Comparison of ENCODE assay signal across 10 mouse cellular contexts in the genomic region with DNA sequence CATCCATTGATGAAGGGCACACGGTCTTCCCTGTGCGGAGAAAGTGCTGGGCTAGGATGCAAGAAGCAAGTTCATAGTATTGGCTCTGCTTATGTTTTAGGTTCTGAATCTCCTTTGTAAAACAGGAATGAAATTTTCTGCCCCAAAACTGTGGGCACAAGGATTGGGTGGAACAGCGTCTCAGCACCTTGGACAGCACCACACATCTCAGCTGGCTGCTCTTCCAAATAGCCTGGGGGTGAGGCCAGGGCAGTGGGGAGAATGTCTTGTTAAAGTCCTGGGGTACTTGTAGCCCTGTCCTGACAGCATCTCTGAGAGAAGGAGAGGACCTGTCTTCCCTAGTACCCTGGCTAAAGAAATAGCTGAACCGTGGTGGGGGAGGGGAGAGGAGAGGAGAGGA.
DNase-seq lines count a peak whose midpoint lies in the region; ATAC-seq and TF ChIP-seq lines count a peak whose summit lies in the region.
"Had no signal": no experiment of that assay in that cellular context is flagged by ENCODE, and none has a peak within 500 bp of the region (broad histone marks: within the 10 kb centered on the region; RNA-seq: fewer than 3 reads in every experiment).

No protein-coding gene starts in this region.

- no peaks in the 10 kb centered on the region for H3K36me3 ChIP-seq in forebrain, embryonic 10.5 days (replicated peaks)
- H3K36me3 ChIP-seq in forebrain, postnatal 0 days (ENCODE audit: insufficient read depth), result no peaks in the 10 kb centered on the region
- H3K36me3 ChIP-seq in midbrain, embryonic 10.5 days, result no peaks in the 10 kb centered on the region
- H3K36me3 ChIP-seq in midbrain, embryonic 16.5 days (ENCODE audit: control insufficient read depth, insufficient read depth, low read length), result no peaks in the 10 kb centered on the region
- H3K36me3 ChIP-seq in intestine, embryonic 15.5 days, result no peaks in the 10 kb centered on the region
- H3K36me3 ChIP-seq: heart, embryonic 12.5 days; limb, embryonic 15.5 days had no signal

- H3K27ac ChIP-seq in forebrain, embryonic 10.5 days, result no peak overlapping the region
- no peak overlapping the region for H3K27ac ChIP-seq in forebrain, postnatal 0 days (ENCODE audit: low read depth, low read length)
- H3K27ac ChIP-seq in midbrain, embryonic 10.5 days (replicated peaks), result no peak overlapping the region
- H3K27ac ChIP-seq in midbrain, embryonic 16.5 days (ENCODE audit: low read length), result no peak overlapping the region
- H3K27ac ChIP-seq in intestine, embryonic 15.5 days, result no peak overlapping the region
- H3K27ac ChIP-seq: limb, embryonic 15.5 days had no signal

- H3K4me3 ChIP-seq in forebrain, embryonic 10.5 days, result no peak overlapping the region
- no peak overlapping the region for H3K4me3 ChIP-seq in forebrain, postnatal 0 days (ENCODE audit: low read depth, low read length)
- no peak overlapping the region for H3K4me3 ChIP-seq in midbrain, embryonic 10.5 days
- H3K4me3 ChIP-seq in midbrain, embryonic 16.5 days (ENCODE audit: low read depth, low read length), result no peak overlapping the region
- no peak overlapping the region for H3K4me3 ChIP-seq in intestine, embryonic 15.5 days (replicated peaks)
- H3K4me3 ChIP-seq: heart, embryonic 12.5 days; limb, embryonic 15.5 days had no signal

- no peak for TF ChIP-seq CTCF in forebrain, postnatal 0 days (IDR thresholded peaks at IDR 0.05; ENCODE audit: low read depth)

- no peak overlapping the region for H3K4me2 ChIP-seq in forebrain, postnatal 0 days (ENCODE audit: low read depth)
- no peak overlapping the region for H3K4me2 ChIP-seq in midbrain, embryonic 16.5 days (ENCODE audit: low read length)
- H3K4me2 ChIP-seq in intestine, embryonic 15.5 days (replicated peaks), result no peak overlapping the region
- H3K4me2 ChIP-seq: heart, embryonic 12.5 days; limb, embryonic 15.5 days had no signal

- H3K27me3 ChIP-seq in forebrain, embryonic 10.5 days (ENCODE audit: poor library complexity, severe bottlenecking), result peaks cover 61% of the 10 kb centered on the region
- no peaks in the 10 kb centered on the region for H3K27me3 ChIP-seq in forebrain, postnatal 0 days (ENCODE audit: insufficient read depth, low read length)
- H3K27me3 ChIP-seq in midbrain, embryonic 10.5 days (ENCODE audit: low read depth, poor library complexity, severe bottlenecking), result no peaks in the 10 kb centered on the region
- H3K27me3 ChIP-seq in midbrain, embryonic 16.5 days (ENCODE audit: control insufficient read depth, insufficient read depth, low read depth, low read length), result no peaks in the 10 kb centered on the region
- no peaks in the 10 kb centered on the region for H3K27me3 ChIP-seq in intestine, embryonic 15.5 days (replicated peaks)
- H3K27me3 ChIP-seq: limb, embryonic 15.5 days had no signal

- no peak for ATAC-seq in forebrain, postnatal 0 days
- ATAC-seq in midbrain, embryonic 16.5 days, result no peak
- peak; percentile 52; the same call in 1 of the 2 replicates for ATAC-seq in common myeloid progenitor, adult 5-6 weeks (replicated peaks; ENCODE audit: low read depth, poor library complexity, severe bottlenecking)
- no peak for ATAC-seq in intestine, embryonic 15.5 days

- H3K9me3 ChIP-seq in forebrain, embryonic 10.5 days, result no peaks in the 10 kb centered on the region
- no peaks in the 10 kb centered on the region for H3K9me3 ChIP-seq in forebrain, postnatal 0 days (ENCODE audit: low read length)
- no peaks in the 10 kb centered on the region for H3K9me3 ChIP-seq in midbrain, embryonic 10.5 days (replicated peaks)
- no peaks in the 10 kb centered on the region for H3K9me3 ChIP-seq in midbrain, embryonic 16.5 days (replicated peaks; ENCODE audit: control insufficient read depth, low read length, poor library complexity, severe bottlenecking)
- no peaks in the 10 kb centered on the region for H3K9me3 ChIP-seq in intestine, embryonic 15.5 days
- H3K9me3 ChIP-seq: heart, embryonic 12.5 days; limb, embryonic 15.5 days had no signal

- H3K4me1 ChIP-seq in forebrain, embryonic 10.5 days, result peaks cover 45% of the 10 kb centered on the region
- H3K4me1 ChIP-seq in forebrain, postnatal 0 days (ENCODE audit: insufficient read depth), result peaks cover 3% of the 10 kb centered on the region; the same call in 1 of the 2 replicates
- peaks cover 23% of the 10 kb centered on the region for H3K4me1 ChIP-seq in midbrain, embryonic 10.5 days
- peaks cover 9% of the 10 kb centered on the region for H3K4me1 ChIP-seq in midbrain, embryonic 16.5 days (ENCODE audit: control insufficient read depth, insufficient read depth, low read length)
- H3K4me1 ChIP-seq in intestine, embryonic 15.5 days (replicated peaks), result 0 out of 2 replicates have a peak, but pooled peaks cover 4% of the 10 kb centered on the region
- H3K4me1 ChIP-seq: heart, embryonic 12.5 days; limb, embryonic 15.5 days had no signal

- 35% methylated on average over 4 of the region's 4 CpGs for WGBS in forebrain, embryonic 10.5 days
- 44% methylated on average over 4 of the region's 4 CpGs for WGBS in forebrain, postnatal 0 days
- WGBS in midbrain, embryonic 10.5 days, result 31% methylated on average over 4 of the region's 4 CpGs
- 40% methylated on average over 4 of the region's 4 CpGs for WGBS in midbrain, embryonic 16.5 days
- WGBS in intestine, embryonic 15.5 days, result 29% methylated on average over 4 of the region's 4 CpGs

- no peak overlapping the region for H3K9ac ChIP-seq in forebrain, postnatal 0 days
- no peak overlapping the region for H3K9ac ChIP-seq in midbrain, embryonic 16.5 days (ENCODE audit: low read depth, low read length)
- no peak overlapping the region for H3K9ac ChIP-seq in intestine, embryonic 15.5 days
- H3K9ac ChIP-seq: heart, embryonic 12.5 days; limb, embryonic 15.5 days had no signal

- DNase-seq in forebrain, embryonic 10.5 days (ENCODE audit: extremely low spot score, low spot score), result peak; percentile 50
- no peak for DNase-seq in forebrain, postnatal 0 days
- peak; percentile 29 for DNase-seq in midbrain, embryonic 10.5 days (ENCODE audit: low spot score)
- peak; percentile 78 for DNase-seq in mesoderm, embryonic 11.5 days (ENCODE audit: low read depth, low spot score)
- DNase-seq in natural killer cell, adult 2 months (ENCODE audit: low spot score in 2 of 2), result no peak

Comparison
In these comparisons a context has a peak if more than half of its experiments do, and no peak if none do; other contexts are left out.
1. DNase-seq: peak in forebrain, embryonic 10.5 days (single experiment), midbrain, embryonic 10.5 days (single experiment) and mesoderm, embryonic 11.5 days (single experiment); none in forebrain, postnatal 0 days (single experiment) and natural killer cell, adult 2 months (0 of 2).